Mouse (Mus musculus) liver, postnatal 0 days (tissue): ENCODE measurements around the gene Zfp207.

ENCODE experiments used
- CTCF ChIP-seq: sonication (generic); IDR thresholded peaks from 2 replicates; pipeline ENCODE4 v1.5.1; 2016; ENCODE audit warnings: antibody characterized with exemption, low read depth
- EP300 ChIP-seq: IDR thresholded peaks from 2 replicates; pipeline ENCODE4 v1.6.1; 2016; ENCODE audit warnings: antibody characterized with exemption, low read depth, mild to moderate bottlenecking

DNA sequence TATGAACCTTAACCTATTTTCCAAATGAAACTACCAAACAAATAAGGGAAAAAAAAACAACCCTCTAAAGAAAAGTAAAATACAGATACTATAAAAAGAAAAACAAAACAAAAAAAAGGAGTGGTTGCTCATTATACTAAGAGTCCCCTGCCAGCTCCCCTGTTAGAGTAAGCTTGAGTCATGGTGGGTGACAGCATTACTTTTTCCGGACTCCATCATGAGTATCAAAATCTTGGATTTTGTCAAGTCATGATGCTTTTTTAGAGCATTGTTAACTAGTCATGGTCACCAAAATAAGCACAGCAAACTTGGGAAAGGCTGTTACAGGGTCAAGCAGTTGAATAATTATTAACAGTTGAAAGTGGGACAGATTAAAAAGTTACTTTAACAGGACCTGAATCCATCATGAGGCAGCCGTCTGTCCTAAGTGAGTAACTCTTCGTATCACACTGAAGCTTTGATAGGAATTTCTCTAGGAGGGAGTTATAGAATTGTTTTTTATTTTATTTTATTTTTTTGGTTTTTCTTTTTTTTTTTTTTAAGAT, 47.4 kb downstream of the Zfp207 start:
- TF ChIP-seq CTCF = no peak
- TF ChIP-seq EP300 = no peak
